23 mouse cellular contexts compared by ENCODE assay signal in genomic region chr1:138850823-138851222, GRCm38 (mm10). TPM values are rescaled to one million over a fixed set of nuclear protein-coding genes. Genes with fewer than 3 reads are reported as not detected.
DNase-seq lines count a peak whose midpoint lies in the region; ATAC-seq lines count a peak whose summit lies in the region.
"Had no signal": no experiment of that assay in that cellular context is flagged by ENCODE, and none has a peak within 500 bp of the region (broad histone marks: within the 10 kb centered on the region; RNA-seq: fewer than 3 reads in every experiment).

No protein-coding gene starts in this region.

- peaks cover 25% of the 10 kb centered on the region for H3K4me1 ChIP-seq in heart, embryonic 10.5 days
- peaks cover 31% of the 10 kb centered on the region for H3K4me1 ChIP-seq in heart, embryonic 12.5 days (replicated peaks)
- peaks cover 16% of the 10 kb centered on the region for H3K4me1 ChIP-seq in midbrain, embryonic 11.5 days (ENCODE audit: control insufficient read depth, insufficient read depth, low read length)
- peaks cover 18% of the 10 kb centered on the region for H3K4me1 ChIP-seq in midbrain, embryonic 14.5 days (ENCODE audit: control insufficient read depth, insufficient read depth, low read length)
- peaks cover 72% of the 10 kb centered on the region for H3K4me1 ChIP-seq in limb, embryonic 10.5 days
- H3K4me1 ChIP-seq in limb, embryonic 11.5 days (ENCODE audit: control insufficient read depth, insufficient read depth, low read length) = peaks cover 23% of the 10 kb centered on the region; the same call in 1 of the 2 replicates

- H3K9ac ChIP-seq in heart, embryonic 12.5 days = no peak overlapping the region
- no peak overlapping the region for H3K9ac ChIP-seq in midbrain, embryonic 11.5 days (ENCODE audit: low read length)
- H3K9ac ChIP-seq in midbrain, embryonic 14.5 days (replicated peaks; ENCODE audit: low read length) = no peak overlapping the region
- no peak overlapping the region for H3K9ac ChIP-seq in limb, embryonic 11.5 days (ENCODE audit: low read length)
- H3K9ac ChIP-seq: embryonic facial prominence, embryonic 12.5 days; forebrain, embryonic 13.5 days; forebrain, embryonic 15.5 days had no signal

- no peak overlapping the region for H3K4me3 ChIP-seq in heart, embryonic 10.5 days
- no peak overlapping the region for H3K4me3 ChIP-seq in heart, embryonic 12.5 days
- H3K4me3 ChIP-seq in midbrain, embryonic 11.5 days (ENCODE audit: low read depth, low read length) = no peak overlapping the region
- H3K4me3 ChIP-seq in midbrain, embryonic 14.5 days (replicated peaks; ENCODE audit: low read depth, low read length) = no peak overlapping the region
- no peak overlapping the region for H3K4me3 ChIP-seq in limb, embryonic 10.5 days
- no peak overlapping the region for H3K4me3 ChIP-seq in limb, embryonic 11.5 days (ENCODE audit: low read depth, low read length)
- H3K4me3 ChIP-seq: embryonic facial prominence, embryonic 10.5 days; embryonic facial prominence, embryonic 12.5 days; forebrain, embryonic 13.5 days; forebrain, embryonic 15.5 days had no signal

- no peak for ATAC-seq in heart, embryonic 12.5 days (ENCODE audit: insufficient number of reproducible peaks, low FRiP score)
- no peak for ATAC-seq in midbrain, embryonic 11.5 days (ENCODE audit: low FRiP score)
- ATAC-seq in midbrain, embryonic 14.5 days (ENCODE audit: low FRiP score, low TSS enrichment) = no peak
- ATAC-seq in limb, embryonic 11.5 days (ENCODE audit: insufficient number of reproducible peaks, low FRiP score, low TSS enrichment, low read depth) = no peak
- ATAC-seq: activated CD4-positive, CD25-positive, alpha-beta regulatory T cell, adult 4 months; forebrain, embryonic 13.5 days; forebrain, embryonic 15.5 days; Patski had no signal

- no peaks in the 10 kb centered on the region for H3K9me3 ChIP-seq in heart, embryonic 10.5 days
- no peaks in the 10 kb centered on the region for H3K9me3 ChIP-seq in heart, embryonic 12.5 days (replicated peaks)
- no peaks in the 10 kb centered on the region for H3K9me3 ChIP-seq in midbrain, embryonic 11.5 days (ENCODE audit: control insufficient read depth, low read length)
- no peaks in the 10 kb centered on the region for H3K9me3 ChIP-seq in midbrain, embryonic 14.5 days (ENCODE audit: control insufficient read depth, low read length)
- no peaks in the 10 kb centered on the region for H3K9me3 ChIP-seq in limb, embryonic 10.5 days (replicated peaks)
- H3K9me3 ChIP-seq in limb, embryonic 11.5 days (ENCODE audit: control insufficient read depth, low read length) = no peaks in the 10 kb centered on the region
- H3K9me3 ChIP-seq: embryonic facial prominence, embryonic 10.5 days; embryonic facial prominence, embryonic 12.5 days; forebrain, embryonic 13.5 days; forebrain, embryonic 15.5 days; G1E had no signal

- H3K27ac ChIP-seq in heart, embryonic 10.5 days = no peak overlapping the region
- no peak overlapping the region for H3K27ac ChIP-seq in heart, embryonic 12.5 days (ENCODE audit: poor library complexity, severe bottlenecking)
- no peak overlapping the region for H3K27ac ChIP-seq in midbrain, embryonic 11.5 days (ENCODE audit: low read depth, low read length)
- H3K27ac ChIP-seq in midbrain, embryonic 14.5 days (replicated peaks; ENCODE audit: low read depth, low read length) = no peak overlapping the region
- H3K27ac ChIP-seq in limb, embryonic 10.5 days = no peak overlapping the region
- no peak overlapping the region for H3K27ac ChIP-seq in limb, embryonic 11.5 days (replicated peaks; ENCODE audit: low read depth, low read length)
- H3K27ac ChIP-seq: embryonic facial prominence, embryonic 10.5 days; embryonic facial prominence, embryonic 12.5 days; forebrain, embryonic 13.5 days; forebrain, embryonic 15.5 days had no signal

- 75% methylated on average over 1 of the region's 1 CpGs for WGBS in heart, embryonic 10.5 days
- WGBS in heart, embryonic 12.5 days = 90% methylated on average over 1 of the region's 1 CpGs
- WGBS in midbrain, embryonic 11.5 days = 96% methylated on average over 1 of the region's 1 CpGs
- 97% methylated on average over 1 of the region's 1 CpGs for WGBS in midbrain, embryonic 14.5 days
- WGBS in limb, embryonic 10.5 days = 92% methylated on average over 1 of the region's 1 CpGs
- 89% methylated on average over 1 of the region's 1 CpGs for WGBS in limb, embryonic 11.5 days

- H3K4me2 ChIP-seq in heart, embryonic 12.5 days = no peak overlapping the region
- H3K4me2 ChIP-seq in midbrain, embryonic 11.5 days = no peak overlapping the region
- H3K4me2 ChIP-seq in midbrain, embryonic 14.5 days (ENCODE audit: low read length) = no peak overlapping the region
- no peak overlapping the region for H3K4me2 ChIP-seq in limb, embryonic 11.5 days (ENCODE audit: low read depth, severe bottlenecking)
- H3K4me2 ChIP-seq: embryonic facial prominence, embryonic 12.5 days; forebrain, embryonic 13.5 days; forebrain, embryonic 15.5 days had no signal

- H3K36me3 ChIP-seq in heart, embryonic 10.5 days = peaks cover 12% of the 10 kb centered on the region; the same call in 1 of the 2 replicates
- H3K36me3 ChIP-seq in heart, embryonic 12.5 days = peaks cover 6% of the 10 kb centered on the region; the same call in 1 of the 2 replicates
- no peaks in the 10 kb centered on the region for H3K36me3 ChIP-seq in midbrain, embryonic 11.5 days (ENCODE audit: control insufficient read depth, insufficient read depth, low read length)
- H3K36me3 ChIP-seq in midbrain, embryonic 14.5 days (ENCODE audit: control insufficient read depth, insufficient read depth, low read length) = peaks cover 7% of the 10 kb centered on the region; the same call in 1 of the 2 replicates
- H3K36me3 ChIP-seq in limb, embryonic 10.5 days = peaks cover 16% of the 10 kb centered on the region
- no peaks in the 10 kb centered on the region for H3K36me3 ChIP-seq in limb, embryonic 11.5 days (ENCODE audit: control insufficient read depth, insufficient read depth, low read length)
- H3K36me3 ChIP-seq: embryonic facial prominence, embryonic 12.5 days; forebrain, embryonic 15.5 days had no signal

- peak; percentile 63 for DNase-seq in heart, embryonic 10.5 days (ENCODE audit: low spot score)
- peak; percentile 70 for DNase-seq in midbrain, embryonic 11.5 days (ENCODE audit: low spot score, missing footprints)
- DNase-seq in midbrain, embryonic 14.5 days = no peak
- peak; percentile 15 for DNase-seq in limb, embryonic 10.5 days (ENCODE audit: low spot score)
- peak; percentile 19 for DNase-seq in limb, embryonic 11.5 days (ENCODE audit: low spot score)
- DNase-seq in thymus, postnatal 0 days (ENCODE audit: low spot score) = no peak
- DNase-seq: adrenal gland, adult 8-10 months; adrenal gland, postnatal 14 days; adrenal gland, postnatal 36 days; cerebellum, adult 11-12 months; cerebellum, adult 2 months; cerebellum, adult 9-10 months; cerebellum, postnatal 10 days; cerebellum, postnatal 25 days had no signal

- peaks cover 50% of the 10 kb centered on the region for H3K27me3 ChIP-seq in heart, embryonic 10.5 days (ENCODE audit: insufficient read depth, poor library complexity, severe bottlenecking)
- H3K27me3 ChIP-seq in heart, embryonic 12.5 days (replicated peaks) = peaks cover 51% of the 10 kb centered on the region
- H3K27me3 ChIP-seq in midbrain, embryonic 11.5 days (ENCODE audit: control insufficient read depth, insufficient read depth, low read length) = peaks cover 45% of the 10 kb centered on the region
- H3K27me3 ChIP-seq in midbrain, embryonic 14.5 days (ENCODE audit: control insufficient read depth, insufficient read depth, low read length) = peaks cover 31% of the 10 kb centered on the region
- peaks cover 59% of the 10 kb centered on the region for H3K27me3 ChIP-seq in limb, embryonic 10.5 days (ENCODE audit: low read depth, poor library complexity, severe bottlenecking)
- H3K27me3 ChIP-seq in limb, embryonic 11.5 days (ENCODE audit: control insufficient read depth, insufficient read depth, low read length) = peaks cover 9% of the 10 kb centered on the region
- H3K27me3 ChIP-seq: CH12.LX, Patski had no signal

RNA-seq across cellular contexts. Expression of gene Lhx9, which starts 2.4 kb away (rescaled TPM):
- 3.5 and 5.2 TPM in 2 replicates for polyA plus RNA-seq in heart, embryonic 10.5 days (2016; fragmentation: Nextera tagmentation; extraction: Ambion mirVana)
- polyA plus RNA-seq in heart, embryonic 12.5 days (2016; fragmentation: Nextera tagmentation; extraction: Ambion mirVana) = 1.0 and 1.2 TPM in 2 replicates
- polyA plus RNA-seq in midbrain, embryonic 11.5 days (2014; fragmentation: Nextera tagmentation; extraction: Ambion mirVana) = 43.4 and 48.9 TPM in 2 replicates
- polyA plus RNA-seq in midbrain, embryonic 14.5 days (2014; fragmentation: Nextera tagmentation; extraction: Ambion mirVana) = 114 and 129 TPM in 2 replicates
- polyA plus RNA-seq in limb, embryonic 10.5 days (2016; fragmentation: Nextera tagmentation; extraction: Ambion mirVana) = 110 and 114 TPM in 2 replicates
- 108 and 116 TPM in 2 replicates for polyA plus RNA-seq in limb, embryonic 11.5 days (2014; fragmentation: Nextera tagmentation; extraction: Ambion mirVana)
- not detected in 2 replicates for polyA plus RNA-seq in thymus, postnatal 0 days (2015; fragmentation: Nextera tagmentation; extraction: Ambion mirVana)
- polyA plus RNA-seq: activated CD4-positive, CD25-positive, alpha-beta regulatory T cell, adult 4 months had no signal

RNA-seq across cellular contexts. Expression of gene 2310009B15Rik, which starts 5.8 kb away (rescaled TPM):
- 27.0 and 30.2 TPM in 2 replicates for polyA plus RNA-seq in heart, embryonic 10.5 days (2016; fragmentation: Nextera tagmentation; extraction: Ambion mirVana)
- polyA plus RNA-seq in heart, embryonic 12.5 days (2016; fragmentation: Nextera tagmentation; extraction: Ambion mirVana) = 26.6 and 31.3 TPM in 2 replicates
- polyA plus RNA-seq in midbrain, embryonic 11.5 days (2014; fragmentation: Nextera tagmentation; extraction: Ambion mirVana) = 57.0 and 63.0 TPM in 2 replicates
- 47.4 and 52.1 TPM in 2 replicates for polyA plus RNA-seq in midbrain, embryonic 14.5 days (2014; fragmentation: Nextera tagmentation; extraction: Ambion mirVana)
- 60.2 and 60.6 TPM in 2 replicates for polyA plus RNA-seq in limb, embryonic 10.5 days (2016; fragmentation: Nextera tagmentation; extraction: Ambion mirVana)
- polyA plus RNA-seq in limb, embryonic 11.5 days (2014; fragmentation: Nextera tagmentation; extraction: Ambion mirVana) = 54.2 and 60.4 TPM in 2 replicates
- 57.3 and 59.5 TPM in 2 replicates for polyA plus RNA-seq in thymus, postnatal 0 days (2015; fragmentation: Nextera tagmentation; extraction: Ambion mirVana)

Comparison
In these comparisons a context has a peak if more than half of its experiments do, and no peak if none do; other contexts are left out.
1. DNase-seq: peak in heart, embryonic 10.5 days (single experiment), midbrain, embryonic 11.5 days (single experiment), limb, embryonic 10.5 days (single experiment) and limb, embryonic 11.5 days (single experiment); none in midbrain, embryonic 14.5 days (single experiment) and thymus, postnatal 0 days (single experiment).